Mouse (Mus musculus): ENCODE measurements around the gene Maip1.

DNA sequence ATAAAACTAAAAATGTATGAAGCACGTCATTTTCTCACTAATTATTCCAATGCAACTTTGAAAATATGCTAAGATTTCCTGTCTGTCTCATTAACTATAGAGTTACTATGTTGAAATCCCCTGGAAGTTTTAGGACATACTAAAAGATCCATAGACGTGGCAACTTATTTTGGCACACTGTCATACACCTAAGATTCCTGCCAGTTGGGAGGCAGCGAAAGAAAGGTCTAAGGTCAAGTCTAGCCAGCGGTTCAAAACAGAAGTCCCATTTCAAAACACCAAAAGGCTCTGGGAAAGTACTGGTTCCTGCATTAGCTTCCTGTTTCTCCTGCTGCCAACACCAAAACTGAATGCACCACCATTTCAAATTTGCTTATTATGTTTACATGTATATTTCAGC is 13.7 kb upstream of the Maip1 start:
- TF ChIP-seq CTCF (IDR thresholded peaks at IDR 0.05; ENCODE audit: low read depth, low read length) (no peak), TAL1 (conservative IDR thresholded peaks at IDR 0.05; ENCODE audit: low read depth, low read length) (no peak), GATA1 (IDR thresholded peaks at IDR 0.05; ENCODE audit: borderline replicate concordance, low read length) (no peak)

All from G1E (cell line).